Comparison of ENCODE assay signal across 12 mouse cellular contexts in genomic region chr16:21628061-21628591, GRCm38 (mm10).
DNase-seq lines count a peak whose midpoint lies in the region; ATAC-seq lines count a peak whose summit lies in the region.
"Had no signal": no experiment of that assay in that cellular context is flagged by ENCODE, and none has a peak within 500 bp of the region (broad histone marks: within the 10 kb centered on the region; RNA-seq: fewer than 3 reads in every experiment).

No protein-coding gene starts in this region.

- 44% methylated on average over 13 of the region's 13 CpGs for WGBS in hindbrain, embryonic 15.5 days
- 54% methylated on average over 13 of the region's 13 CpGs for WGBS in neural tube, embryonic 12.5 days

- H3K4me2 ChIP-seq in hindbrain, embryonic 15.5 days, result peak overlapping the region; percentile 4; the same call in 1 of the 2 replicates
- peak overlapping the region; percentile 18; the same call in 1 of the 2 replicates for H3K4me2 ChIP-seq in neural tube, embryonic 12.5 days (replicated peaks)

- H3K9ac ChIP-seq in hindbrain, embryonic 15.5 days, result no peak overlapping the region
- no peak overlapping the region for H3K9ac ChIP-seq in neural tube, embryonic 12.5 days
- H3K9ac ChIP-seq: liver, postnatal 0 days had no signal

- peak overlapping the region; percentile 56 for H3K27ac ChIP-seq in hindbrain, embryonic 15.5 days (replicated peaks)
- H3K27ac ChIP-seq in neural tube, embryonic 12.5 days, result no peak overlapping the region

- peak; percentile 52; the same call in 1 of the 2 replicates for ATAC-seq in hindbrain, embryonic 15.5 days (ENCODE audit: low FRiP score, low read depth)
- peak; percentile 41 for ATAC-seq in neural tube, embryonic 12.5 days (ENCODE audit: low FRiP score, low read depth)
- ATAC-seq: liver, postnatal 0 days had no signal

- DNase-seq in cerebellum, adult 9-10 months, result peak; percentile 32
- DNase-seq in cerebellum, adult 11 months, result no peak
- DNase-seq in retina, postnatal 1 day, result peak; percentile 35
- DNase-seq in retina, embryonic 14.5 days (ENCODE audit: low spot score), result no peak
- DNase-seq in spleen, postnatal 36 days (ENCODE audit: low spot score in 2 of 2), result no peak
- no peak for DNase-seq in ovary, adult 18-20 months (ENCODE audit: low spot score)
- DNase-seq: gastrocnemius, postnatal 10 days; heart, postnatal 36 days; liver, postnatal 0 days; thymus, adult 18-20 months had no signal

- no peaks in the 10 kb centered on the region for H3K27me3 ChIP-seq in hindbrain, embryonic 15.5 days
- no peaks in the 10 kb centered on the region for H3K27me3 ChIP-seq in neural tube, embryonic 12.5 days (replicated peaks)

- H3K36me3 ChIP-seq in hindbrain, embryonic 15.5 days, result no peaks in the 10 kb centered on the region
- H3K36me3 ChIP-seq in neural tube, embryonic 12.5 days, result no peaks in the 10 kb centered on the region

- peaks cover 27% of the 10 kb centered on the region for H3K4me1 ChIP-seq in hindbrain, embryonic 15.5 days (replicated peaks)
- H3K4me1 ChIP-seq in neural tube, embryonic 12.5 days, result peaks cover 22% of the 10 kb centered on the region

- no peaks in the 10 kb centered on the region for H3K9me3 ChIP-seq in hindbrain, embryonic 15.5 days
- H3K9me3 ChIP-seq in neural tube, embryonic 12.5 days, result no peaks in the 10 kb centered on the region

- no peak overlapping the region for H3K4me3 ChIP-seq in hindbrain, embryonic 15.5 days
- no peak overlapping the region for H3K4me3 ChIP-seq in neural tube, embryonic 12.5 days

Comparison
In these comparisons a context has a peak if more than half of its experiments do, and no peak if none do; other contexts are left out.
1. DNase-seq: peak in cerebellum, adult 9-10 months (single experiment) and retina, postnatal 1 day (single experiment); none in cerebellum, adult 11 months (single experiment), retina, embryonic 14.5 days (single experiment), spleen, postnatal 36 days (0 of 2) and ovary, adult 18-20 months (single experiment).